Mouse (Mus musculus): Measurements from ENCODE around the gene Ncam1. TPM values are rescaled to one million over a fixed set of nuclear protein-coding genes. Genes with fewer than 3 reads are reported as not detected.
A peak's percentile ranks its signal among the peaks of the same experiment; 100 is the strongest.

The Ncam1 gene
- polyA plus RNA-seq, 1 experiment: 7.2 TPM

DNA sequence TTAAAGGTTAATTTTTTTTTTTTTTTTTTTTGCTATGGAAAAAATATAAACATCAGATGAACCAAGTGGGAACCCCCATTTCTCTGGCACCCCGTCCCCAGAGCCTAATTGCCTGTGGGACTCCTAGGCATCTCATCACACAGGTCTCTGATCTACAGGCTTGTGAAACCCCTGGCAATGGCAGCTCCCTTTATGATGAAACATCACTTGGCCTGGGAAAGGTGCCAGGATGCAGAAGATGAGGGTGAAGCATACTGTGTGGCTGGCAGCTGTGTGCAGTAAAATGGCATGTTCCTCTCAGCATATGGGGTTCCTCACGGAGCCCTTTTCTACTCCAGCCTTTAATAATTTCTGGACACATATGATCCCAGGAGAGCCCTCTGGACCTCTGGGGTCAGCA is 40.3 kb downstream of the Ncam1 start:
- TF ChIP-seq POLR2A (IDR thresholded peaks at IDR 0.05; ENCODE audit: insufficient read depth, low read length): no peak
- TF ChIP-seq EP300 (IDR thresholded peaks at IDR 0.05; ENCODE audit: insufficient read depth, low read depth, low read length): no peak
- no peak for TF ChIP-seq CTCF (IDR thresholded peaks at IDR 0.05; ENCODE audit: low read depth, low read length)
- Histone ChIP-seq H3K9me3 (replicated peaks; ENCODE audit: control insufficient read depth, insufficient read depth, low read length, poor library complexity, severe bottlenecking) (peaks cover 5% of the 10 kb centered on the region; the same call in 1 of the 2 replicates), H3K4me1 (ENCODE audit: control insufficient read depth, insufficient read depth, low read length) (no peaks in the 10 kb centered on the region), H3K4me3 (ENCODE audit: low read depth, low read length) (no peak overlapping the region), H3K36me3 (ENCODE audit: control insufficient read depth, insufficient read depth, low read length, poor library complexity, severe bottlenecking) (no peaks in the 10 kb centered on the region), H3K9ac (ENCODE audit: low read depth, poor library complexity, severe bottlenecking) (no peak overlapping the region), H3K27ac (ENCODE audit: insufficient read depth, low read length) (no peak overlapping the region), H3K27me3 (ENCODE audit: control insufficient read depth, insufficient read depth, low read length, poor library complexity, severe bottlenecking) (no peaks in the 10 kb centered on the region)

DNA sequence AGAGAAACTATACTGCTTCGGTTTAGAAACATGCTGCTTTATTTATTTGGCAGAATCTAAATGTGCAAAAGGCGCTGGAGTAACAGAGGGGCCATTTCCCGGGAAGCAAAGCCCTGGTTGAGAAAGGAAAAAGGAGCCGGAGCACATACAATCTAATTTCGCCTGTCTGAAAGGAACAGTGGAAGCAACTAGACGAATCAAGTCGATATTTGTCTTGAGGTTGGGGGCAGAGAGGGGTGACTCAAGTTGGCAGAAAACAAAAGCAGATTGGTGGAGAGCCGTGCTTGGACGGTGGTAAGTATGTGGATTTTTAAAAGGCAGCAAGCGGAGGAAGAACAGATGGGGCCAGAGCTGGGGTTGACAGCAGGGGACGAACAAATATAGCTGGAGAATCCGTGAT is 40.7 kb downstream of the Ncam1 start:
- H3K36me3 ChIP-seq (ENCODE audit: control insufficient read depth, insufficient read depth, low read length, poor library complexity, severe bottlenecking): no peaks in the 10 kb centered on the region
- H3K4me1 ChIP-seq (ENCODE audit: control insufficient read depth, insufficient read depth, low read length): no peaks in the 10 kb centered on the region
- H3K9me3 ChIP-seq (replicated peaks; ENCODE audit: control insufficient read depth, insufficient read depth, low read length, poor library complexity, severe bottlenecking): peaks cover 5% of the 10 kb centered on the region; the same call in 1 of the 2 replicates
- H3K9ac ChIP-seq (ENCODE audit: low read depth, poor library complexity, severe bottlenecking): no peak overlapping the region
- TF ChIP-seq POLR2A (IDR thresholded peaks at IDR 0.05; ENCODE audit: insufficient read depth, low read length): no peak
- no peak for TF ChIP-seq CTCF (IDR thresholded peaks at IDR 0.05; ENCODE audit: low read depth, low read length)
- no peak for TF ChIP-seq EP300 (IDR thresholded peaks at IDR 0.05; ENCODE audit: insufficient read depth, low read depth, low read length)
- no peak overlapping the region for H3K27ac ChIP-seq (ENCODE audit: insufficient read depth, low read length)
- no peaks in the 10 kb centered on the region for H3K27me3 ChIP-seq (ENCODE audit: control insufficient read depth, insufficient read depth, low read length, poor library complexity, severe bottlenecking)
- H3K4me3 ChIP-seq (ENCODE audit: low read depth, low read length): no peak overlapping the region

DNA sequence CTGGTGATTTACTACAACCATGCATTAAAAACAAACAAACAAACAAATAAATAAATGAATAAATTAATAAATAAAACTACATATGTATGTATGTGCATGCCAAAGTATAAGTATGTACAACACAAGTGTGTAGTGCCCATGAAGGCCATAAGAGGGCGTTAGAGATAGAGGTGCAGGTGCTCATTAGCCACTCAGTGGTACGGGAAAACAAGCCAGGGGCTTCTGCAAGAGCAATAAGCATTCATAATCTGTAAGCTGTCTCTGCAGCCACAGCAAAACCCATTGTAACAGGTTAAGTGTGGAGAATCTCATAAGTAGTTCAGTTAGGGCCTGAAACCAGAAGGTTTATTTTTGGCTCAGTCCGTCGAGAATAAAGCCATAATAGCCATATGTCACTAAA is 41.1 kb downstream of the Ncam1 start:
- H3K4me3 ChIP-seq (ENCODE audit: low read depth, low read length): no peak overlapping the region
- no peak overlapping the region for H3K27ac ChIP-seq (ENCODE audit: insufficient read depth, low read length)
- H3K9ac ChIP-seq (ENCODE audit: low read depth, poor library complexity, severe bottlenecking): no peak overlapping the region
- H3K4me1 ChIP-seq (ENCODE audit: control insufficient read depth, insufficient read depth, low read length): no peaks in the 10 kb centered on the region
- TF ChIP-seq CTCF (IDR thresholded peaks at IDR 0.05; ENCODE audit: low read depth, low read length): no peak
- TF ChIP-seq EP300 (IDR thresholded peaks at IDR 0.05; ENCODE audit: insufficient read depth, low read depth, low read length): no peak
- TF ChIP-seq POLR2A (IDR thresholded peaks at IDR 0.05; ENCODE audit: insufficient read depth, low read length): no peak
- peaks cover 5% of the 10 kb centered on the region; the same call in 1 of the 2 replicates for H3K9me3 ChIP-seq (replicated peaks; ENCODE audit: control insufficient read depth, insufficient read depth, low read length, poor library complexity, severe bottlenecking)
- H3K36me3 ChIP-seq (ENCODE audit: control insufficient read depth, insufficient read depth, low read length, poor library complexity, severe bottlenecking): no peaks in the 10 kb centered on the region
- no peaks in the 10 kb centered on the region for H3K27me3 ChIP-seq (ENCODE audit: control insufficient read depth, insufficient read depth, low read length, poor library complexity, severe bottlenecking)

DNA sequence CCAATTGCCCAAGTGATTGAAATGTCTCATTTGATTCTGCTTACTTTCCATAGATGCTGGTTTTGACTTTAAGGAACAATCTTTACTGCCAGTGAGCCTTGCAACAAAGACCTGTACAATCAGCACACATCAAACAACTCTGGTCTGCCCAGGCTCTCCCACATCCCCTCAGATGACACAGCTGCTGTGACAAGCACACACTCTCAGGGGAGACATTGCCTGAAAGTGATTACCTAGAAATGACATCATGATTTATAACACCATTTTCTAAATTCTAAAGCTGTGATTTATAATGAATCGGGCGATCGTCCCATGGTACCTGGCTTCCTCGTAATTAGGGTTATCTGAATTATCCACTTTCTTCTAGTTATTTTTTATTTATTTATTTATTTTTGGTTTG is 42.0 kb downstream of the Ncam1 start:
- Histone ChIP-seq H3K27me3 (ENCODE audit: control insufficient read depth, insufficient read depth, low read length, poor library complexity, severe bottlenecking) (no peaks in the 10 kb centered on the region), H3K27ac (ENCODE audit: insufficient read depth, low read length) (no peak overlapping the region), H3K9me3 (replicated peaks; ENCODE audit: control insufficient read depth, insufficient read depth, low read length, poor library complexity, severe bottlenecking) (peaks cover 5% of the 10 kb centered on the region; the same call in 1 of the 2 replicates)

DNA sequence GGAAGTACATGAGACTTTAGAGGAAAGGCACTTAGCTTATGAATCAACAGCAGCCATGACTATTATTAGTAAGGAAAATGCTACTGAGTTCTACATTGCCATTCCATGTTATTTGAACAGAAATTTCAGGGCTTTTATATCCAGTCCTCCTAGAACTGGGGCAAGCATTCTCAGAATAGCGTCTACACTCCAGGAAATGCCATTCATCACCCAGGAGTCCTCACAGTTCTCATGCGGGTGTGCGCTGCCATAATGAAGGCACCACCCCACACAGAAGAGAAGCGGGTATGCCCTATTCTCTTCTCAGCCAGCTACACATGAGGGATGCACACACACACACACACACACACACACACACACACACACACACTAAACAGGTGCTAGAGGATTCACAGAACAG is 43.5 kb downstream of the Ncam1 start:
- H3K4me1 ChIP-seq (ENCODE audit: control insufficient read depth, insufficient read depth, low read length): peaks cover 3% of the 10 kb centered on the region

More for the DNA sequence above, 42.0 kb downstream of the Ncam1 start:
- Histone ChIP-seq H3K36me3 (ENCODE audit: control insufficient read depth, insufficient read depth, low read length, poor library complexity, severe bottlenecking) (no peaks in the 10 kb centered on the region), H3K4me1 (ENCODE audit: control insufficient read depth, insufficient read depth, low read length) (peaks cover under 1% of the 10 kb centered on the region), H3K4me3 (ENCODE audit: low read depth, low read length) (no peak overlapping the region), H3K9ac (ENCODE audit: low read depth, poor library complexity, severe bottlenecking) (no peak overlapping the region)
- TF ChIP-seq POLR2A (IDR thresholded peaks at IDR 0.05; ENCODE audit: insufficient read depth, low read length) (no peak), EP300 (IDR thresholded peaks at IDR 0.05; ENCODE audit: insufficient read depth, low read depth, low read length) (no peak), CTCF (IDR thresholded peaks at IDR 0.05; ENCODE audit: low read depth, low read length) (no peak)

DNA sequence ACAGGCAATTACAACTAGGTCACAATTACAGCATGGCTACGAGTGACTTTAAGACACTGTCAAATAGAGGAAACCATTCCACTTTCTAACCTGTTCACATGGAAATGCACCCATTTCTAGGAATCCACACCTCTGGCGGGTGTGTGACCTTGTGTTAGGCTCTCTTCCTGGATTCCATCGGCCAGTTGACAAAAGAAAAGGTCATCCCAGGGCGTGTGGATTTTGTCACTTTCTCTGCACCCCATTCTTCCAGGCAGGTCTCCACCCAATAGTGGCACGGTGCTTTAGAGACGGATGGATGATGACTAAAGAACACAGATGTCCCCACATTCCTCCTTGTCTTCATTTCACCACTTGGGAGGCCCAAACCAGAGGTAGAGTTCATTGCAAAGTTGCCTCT is 47.3 kb downstream of the Ncam1 start:
- peak; percentile 98 for TF ChIP-seq EP300 (IDR thresholded peaks at IDR 0.05; ENCODE audit: insufficient read depth, low read depth, low read length)
- no peak for TF ChIP-seq POLR2A (IDR thresholded peaks at IDR 0.05; ENCODE audit: insufficient read depth, low read length)
- H3K9me3 ChIP-seq (replicated peaks; ENCODE audit: control insufficient read depth, insufficient read depth, low read length, poor library complexity, severe bottlenecking): no peaks in the 10 kb centered on the region
- no peak overlapping the region for H3K9ac ChIP-seq (ENCODE audit: low read depth, poor library complexity, severe bottlenecking)
- H3K27me3 ChIP-seq (ENCODE audit: control insufficient read depth, insufficient read depth, low read length, poor library complexity, severe bottlenecking): no peaks in the 10 kb centered on the region
- H3K36me3 ChIP-seq (ENCODE audit: control insufficient read depth, insufficient read depth, low read length, poor library complexity, severe bottlenecking): no peaks in the 10 kb centered on the region
- H3K4me1 ChIP-seq (ENCODE audit: control insufficient read depth, insufficient read depth, low read length): peaks cover 3% of the 10 kb centered on the region
- H3K27ac ChIP-seq (ENCODE audit: insufficient read depth, low read length): peak overlapping the region; percentile 64
- no peak overlapping the region for H3K4me3 ChIP-seq (ENCODE audit: low read depth, low read length)

More for the DNA sequence above, 43.5 kb downstream of the Ncam1 start:
- Histone ChIP-seq H3K4me3 (ENCODE audit: low read depth, low read length) (no peak overlapping the region), H3K27me3 (ENCODE audit: control insufficient read depth, insufficient read depth, low read length, poor library complexity, severe bottlenecking) (no peaks in the 10 kb centered on the region), H3K9ac (ENCODE audit: low read depth, poor library complexity, severe bottlenecking) (no peak overlapping the region), H3K9me3 (replicated peaks; ENCODE audit: control insufficient read depth, insufficient read depth, low read length, poor library complexity, severe bottlenecking) (peaks cover 5% of the 10 kb centered on the region; the same call in 1 of the 2 replicates), H3K27ac (ENCODE audit: insufficient read depth, low read length) (no peak overlapping the region), H3K36me3 (ENCODE audit: control insufficient read depth, insufficient read depth, low read length, poor library complexity, severe bottlenecking) (no peaks in the 10 kb centered on the region)
- TF ChIP-seq EP300 (IDR thresholded peaks at IDR 0.05; ENCODE audit: insufficient read depth, low read depth, low read length) (no peak), POLR2A (IDR thresholded peaks at IDR 0.05; ENCODE audit: insufficient read depth, low read length) (no peak), CTCF (IDR thresholded peaks at IDR 0.05; ENCODE audit: low read depth, low read length) (no peak)
